Mouse (Mus musculus) gastrocnemius, adult 18-20 months (tissue): ENCODE data around the gene Asphd1. TPM values are rescaled to one million over a fixed set of nuclear protein-coding genes. Genes with fewer than 3 reads are reported as not detected.
A peak's percentile ranks its signal among the peaks of the same experiment; 100 is the strongest.

ENCODE experiments used
- DNase-seq: peaks from one replicate; pipeline ENCODE4 v3.0.0; 2021; ENCODE audit warnings: low spot score
- long read RNA-seq, 2 experiments: library from polyadenylated mRNA; stranded (forward); transcript quantifications; one replicate each; pipeline ENCODE4 v2.0.0; 2021
- total RNA-seq, 2 experiments: library from RNA; stranded (reverse); gene quantifications; 2 replicates each; pipeline ENCODE4 v1.2.3; 2021

Asphd1 gene
- total RNA-seq = not detected
- long read RNA-seq, experiment 1 = 0 reads
- long read RNA-seq, experiment 2 = 0 reads

DNA sequence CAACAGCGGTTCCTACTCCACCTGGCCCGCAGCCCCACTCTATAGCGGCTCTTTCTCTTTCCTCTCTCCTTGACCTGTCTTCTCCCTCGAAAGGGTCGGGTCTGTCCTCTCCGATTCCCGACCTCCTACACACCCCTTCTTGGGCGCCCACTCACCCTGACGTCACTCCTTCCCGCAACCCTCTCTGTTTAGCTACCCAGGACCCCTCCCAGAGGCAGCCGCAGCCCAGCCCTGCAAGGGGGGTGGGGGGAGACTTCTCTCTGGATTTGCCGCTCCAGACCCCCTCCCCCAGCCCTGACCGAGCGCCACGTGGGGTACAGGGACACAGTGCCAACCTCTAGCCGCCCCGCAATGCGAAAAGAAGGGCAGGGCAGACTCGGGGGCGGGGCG lies at the start of gene Asphd1:
Gene Asphd1 (minus strand): TSS at position 180 of the 390 bp plus-strand sequence.
- no peak for DNase-seq

DNA sequence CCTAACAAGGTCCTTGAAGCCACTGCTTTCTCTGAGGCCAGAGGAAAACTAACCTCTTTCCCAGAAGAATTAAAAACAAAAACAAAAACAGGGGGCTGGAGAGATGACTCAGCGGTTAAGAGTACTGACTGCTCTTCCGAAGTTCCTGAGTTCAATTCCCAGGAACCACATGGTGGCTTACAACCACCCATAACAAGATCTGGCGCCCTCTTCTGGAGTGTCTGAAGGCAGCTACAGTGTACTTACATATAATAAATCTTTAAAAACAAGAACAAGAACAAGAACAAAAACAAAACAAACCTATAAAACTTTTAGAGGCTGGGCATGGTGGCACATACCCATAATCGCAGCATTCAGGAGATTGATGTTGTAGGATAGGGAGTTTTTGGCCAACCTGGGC lies 47.1 kb upstream of the Asphd1 start:
- no peak for DNase-seq

- no peak for DNase-seq
Measured at GRCm38 (mm10) chr7:126988816-126989215, 39.4 kb upstream of the Asphd1 start.

DNA sequence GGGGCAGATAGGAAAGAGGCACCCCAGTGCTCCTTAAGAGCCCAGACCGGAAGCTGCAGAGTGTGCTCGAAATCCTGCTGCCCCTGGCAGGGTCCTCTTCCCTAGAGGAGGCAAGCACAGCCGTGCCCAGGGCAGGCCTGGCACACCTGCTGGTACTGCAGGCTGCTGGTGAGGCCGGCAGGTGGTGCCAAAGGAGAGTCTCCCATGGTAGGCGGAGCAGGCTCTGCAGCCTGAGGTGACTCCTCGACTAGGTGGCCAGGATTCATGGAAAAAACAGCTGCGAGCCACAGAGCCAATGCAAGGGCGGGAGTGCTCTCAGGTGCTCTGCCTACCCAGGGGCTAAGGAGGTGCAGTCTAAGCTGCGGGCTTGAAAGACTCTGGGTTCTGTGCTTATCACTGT lies 36.9 kb upstream of the Asphd1 start:
- peak; percentile 70 for DNase-seq

DNA sequence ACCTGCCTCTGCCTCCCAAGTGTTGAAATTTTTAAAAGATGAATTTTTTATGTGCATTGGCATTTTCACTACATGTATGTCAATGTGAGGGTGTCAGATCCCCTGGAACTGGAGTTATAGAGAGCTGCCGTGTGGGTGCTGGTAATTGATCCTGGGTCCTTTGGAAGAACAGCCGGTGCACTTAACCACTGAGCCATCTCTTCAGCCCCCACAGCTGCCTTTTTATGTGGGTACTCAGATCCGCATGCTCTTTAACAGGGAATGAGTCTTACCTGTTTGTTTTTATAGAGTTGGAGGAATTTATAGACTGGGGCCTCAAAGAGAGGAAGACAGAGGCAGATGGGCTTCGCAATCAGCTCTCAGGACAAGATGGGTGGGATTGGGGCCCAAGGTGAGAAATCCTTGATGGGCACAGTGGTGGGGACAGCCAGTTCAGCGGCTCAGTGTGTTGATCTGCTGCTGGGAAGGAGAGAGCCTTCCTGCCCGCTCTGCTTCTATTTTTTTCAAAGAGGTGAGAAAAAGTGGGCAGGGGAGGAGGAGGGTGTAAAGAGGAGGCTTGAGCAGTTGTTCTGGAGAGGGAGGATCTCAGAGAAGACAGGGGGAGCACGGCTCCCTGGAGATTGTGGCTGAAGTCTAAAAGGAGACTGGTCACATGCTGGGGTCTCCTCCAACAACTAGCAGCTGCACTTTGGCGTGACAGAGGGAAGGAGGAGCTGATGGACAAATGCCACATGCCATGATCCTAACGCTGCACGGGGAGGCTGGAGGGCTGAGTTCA lies 35.5 kb upstream of the Asphd1 start:
- DNase-seq = peak; percentile 71

DNA sequence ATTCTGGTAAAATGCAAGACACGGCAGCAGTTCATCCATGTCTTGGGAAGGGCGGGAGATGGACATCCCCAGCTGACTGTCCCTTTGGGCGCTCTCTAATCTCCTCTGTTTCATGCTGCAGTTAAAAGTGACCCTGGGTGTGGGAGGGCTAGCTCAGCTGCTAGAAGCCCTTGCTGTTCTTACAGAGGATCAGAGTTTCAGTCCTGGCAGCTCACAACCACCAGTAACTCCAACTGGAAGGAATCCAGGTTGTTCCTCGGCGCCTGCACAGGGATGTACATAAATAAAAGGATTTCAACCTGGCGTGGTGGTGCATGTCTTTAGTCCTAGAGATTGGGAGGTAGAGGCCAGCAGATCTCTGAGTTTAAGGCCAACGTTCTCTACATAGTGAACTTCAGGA lies 33.7 kb upstream of the Asphd1 start:
- peak; percentile 39 for DNase-seq

- DNase-seq = no peak
Measured at GRCm38 (mm10) chr7:126982054-126982453, 32.7 kb upstream of the Asphd1 start.

DNA sequence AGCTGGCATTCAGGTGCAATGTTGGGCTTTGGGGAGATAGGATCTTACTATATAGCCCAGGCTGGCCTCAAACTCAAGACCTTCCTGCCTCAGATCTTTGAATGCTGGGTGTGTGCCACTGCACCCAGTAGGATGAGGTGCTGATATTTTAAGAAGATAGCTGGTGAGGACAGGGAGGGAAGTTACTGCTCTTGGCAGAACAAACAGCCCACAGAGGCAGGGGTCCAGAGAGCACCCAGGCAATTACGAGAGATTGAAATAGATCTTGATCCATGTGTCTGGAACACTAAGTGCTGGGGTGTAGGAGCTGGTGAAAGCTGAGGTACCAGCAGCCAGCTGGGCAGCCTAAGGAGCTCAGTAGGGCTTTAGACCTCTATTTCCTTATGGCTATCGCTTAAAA lies 32.2 kb upstream of the Asphd1 start:
- DNase-seq = peak; percentile 69

DNA sequence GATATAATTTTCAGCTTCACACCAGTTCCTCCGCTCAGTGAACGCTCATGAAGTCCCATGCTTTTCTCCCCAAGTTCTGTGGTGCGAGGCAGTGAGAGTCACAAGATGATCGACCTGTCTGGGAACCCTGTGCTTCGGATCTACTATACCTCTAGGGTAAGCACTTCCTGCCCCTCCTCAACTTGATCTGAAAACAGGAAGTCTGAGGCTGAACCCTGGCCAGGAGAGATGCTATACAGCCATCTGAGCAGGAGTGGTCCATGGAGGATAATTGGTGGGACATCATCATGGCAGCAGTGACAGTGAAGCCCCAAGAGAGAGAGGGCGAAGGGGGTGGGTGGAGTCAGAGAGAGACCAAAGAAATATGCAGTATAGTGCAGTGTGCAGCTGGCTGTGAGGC lies 29.5 kb upstream of the Asphd1 start:
- DNase-seq = no peak

- DNase-seq = no peak
Measured at GRCm38 (mm10) chr7:126976878-126977459, 27.6 kb upstream of the Asphd1 start.

DNA sequence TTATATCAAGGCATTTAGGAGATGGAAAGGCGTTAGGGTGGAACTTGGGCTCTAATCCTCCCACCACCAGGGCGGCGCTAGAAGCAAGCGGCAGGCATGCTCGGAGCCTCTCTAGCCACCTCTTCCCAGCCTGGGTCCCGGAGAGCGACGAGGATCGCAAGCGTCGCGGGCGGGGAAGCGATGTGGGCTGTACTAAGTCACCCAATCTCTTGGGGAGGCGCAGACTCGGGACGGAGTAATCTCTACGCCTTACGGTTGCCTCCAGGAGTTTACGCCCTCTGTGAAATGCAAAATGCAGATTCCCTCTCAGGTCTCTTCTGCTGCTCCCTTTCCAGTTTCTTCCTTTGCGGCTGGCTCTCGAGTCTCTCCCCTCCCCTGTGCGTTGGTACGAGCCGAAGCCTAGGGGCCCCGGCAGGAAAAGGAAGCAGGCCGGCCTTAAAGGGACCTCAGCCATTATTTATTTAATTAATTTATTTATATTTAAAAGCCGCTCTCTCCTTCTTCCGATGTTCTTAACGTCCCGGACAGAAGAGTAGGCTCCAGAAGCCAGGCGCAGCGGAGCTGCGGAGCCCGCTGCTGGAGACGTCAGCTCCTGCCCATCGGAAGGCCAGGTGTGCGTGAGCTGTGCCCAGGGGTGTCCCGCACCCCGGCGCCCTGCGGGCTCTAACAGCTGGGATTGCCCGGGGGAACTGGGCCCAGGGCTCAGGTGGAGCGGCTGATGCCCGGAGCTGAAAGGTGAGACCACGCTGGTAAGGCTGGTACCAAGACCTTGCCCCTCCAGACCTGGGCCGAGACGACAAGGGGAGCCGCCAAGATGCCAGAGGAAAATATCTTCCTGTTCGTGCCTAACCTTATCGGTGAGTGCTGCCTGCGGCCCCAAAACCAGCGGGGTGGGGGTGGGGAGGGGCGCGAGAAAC lies 26.8 kb upstream of the Asphd1 start, which contains the start of gene Cdiptos:
Gene Cdiptos (minus strand): TSS at position 149 of the 917 bp plus-strand sequence.
- DNase-seq = peak; percentile 96

- no peak for DNase-seq
Measured at GRCm38 (mm10) chr7:126975893-126975949, 26.3 kb upstream of the Asphd1 start, which contains the start of gene Cdipt. TSS of gene Cdipt (plus strand) at chr7:126975914.

DNA sequence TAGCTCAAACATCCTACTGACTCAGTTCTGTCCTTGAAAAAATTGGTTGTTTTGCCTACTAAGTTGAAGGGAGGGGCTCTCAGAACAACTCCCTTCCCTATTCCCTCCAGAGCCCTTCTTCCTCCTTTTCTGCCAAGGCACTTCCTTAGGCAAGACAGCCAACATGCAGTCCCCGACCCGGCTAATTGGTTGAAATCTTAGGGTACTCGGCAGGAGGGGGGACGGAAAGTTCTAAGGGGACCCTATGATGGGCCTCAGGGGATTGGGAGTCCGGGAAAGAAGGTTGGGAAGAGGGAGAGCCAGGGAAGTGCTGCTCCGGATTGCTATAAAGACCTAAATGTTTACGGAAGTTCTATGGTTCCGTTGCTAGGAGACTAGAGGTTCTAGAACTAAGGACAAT lies 26.1 kb upstream of the Asphd1 start:
- DNase-seq = peak; percentile 50

DNA sequence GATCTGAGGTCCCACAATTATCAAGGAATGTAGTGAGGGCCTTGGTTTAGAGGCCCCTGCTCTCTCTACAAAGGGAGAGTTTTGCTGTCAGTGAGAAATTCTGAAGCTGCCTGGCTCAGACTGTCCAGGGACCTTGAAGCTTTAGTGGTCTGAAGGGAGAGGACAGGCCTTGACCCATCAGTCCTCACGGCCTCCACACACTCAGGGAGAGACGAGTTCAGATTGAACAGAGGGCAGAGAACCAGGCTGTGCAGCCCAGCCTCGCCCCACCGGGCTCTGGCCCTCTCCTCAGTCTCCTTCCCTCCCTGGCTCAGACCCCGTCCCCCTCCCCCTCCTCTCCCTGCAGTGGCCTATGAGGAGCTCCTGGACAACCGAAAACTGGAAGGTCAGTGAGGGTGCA lies 18.0 kb upstream of the Asphd1 start:
- DNase-seq = no peak

GRCm38 (mm10) chr7:126965568-126965967 lies 16.2 kb upstream of the Asphd1 start:
- no peak for DNase-seq

DNA sequence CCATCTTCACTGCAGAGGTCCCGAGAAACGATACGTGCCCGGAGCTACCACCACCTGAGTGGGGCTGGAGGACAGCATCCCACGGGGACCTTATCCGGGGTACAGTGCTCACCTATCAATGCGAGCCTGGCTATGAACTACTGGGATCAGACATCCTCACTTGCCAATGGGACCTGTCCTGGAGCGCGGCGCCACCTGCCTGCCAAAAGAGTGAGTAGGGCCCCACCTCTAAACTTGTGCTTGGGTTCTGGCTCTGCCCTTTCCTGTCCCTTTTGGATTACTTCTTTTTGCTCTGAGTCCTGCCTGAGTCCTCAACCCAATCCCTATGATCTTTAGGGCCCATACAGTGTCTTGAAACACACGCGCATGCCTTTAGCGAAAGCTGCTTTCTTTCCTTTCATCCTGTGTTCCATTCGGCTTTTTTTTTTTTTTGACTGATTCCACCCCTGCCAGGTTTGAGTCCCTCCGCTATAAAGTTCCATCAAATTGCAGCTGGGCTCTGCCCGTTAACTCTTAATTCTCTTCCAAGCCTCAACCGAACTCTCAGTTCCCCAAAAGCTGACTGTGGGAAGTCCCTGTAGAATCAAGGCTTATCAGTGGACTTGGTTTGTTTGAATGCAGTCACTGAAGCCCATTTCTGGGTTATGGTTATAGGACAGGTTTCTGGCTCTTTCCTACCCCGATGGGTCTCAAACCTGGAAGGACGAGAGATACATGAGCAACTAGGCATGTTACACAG lies 14.3 kb upstream of the Asphd1 start:
- DNase-seq = no peak

- DNase-seq = no peak
Measured at GRCm38 (mm10) chr7:126961965-126962364, 12.6 kb upstream of the Asphd1 start.

- DNase-seq = no peak
Measured at GRCm38 (mm10) chr7:126961095-126961494, 11.7 kb upstream of the Asphd1 start.

DNA sequence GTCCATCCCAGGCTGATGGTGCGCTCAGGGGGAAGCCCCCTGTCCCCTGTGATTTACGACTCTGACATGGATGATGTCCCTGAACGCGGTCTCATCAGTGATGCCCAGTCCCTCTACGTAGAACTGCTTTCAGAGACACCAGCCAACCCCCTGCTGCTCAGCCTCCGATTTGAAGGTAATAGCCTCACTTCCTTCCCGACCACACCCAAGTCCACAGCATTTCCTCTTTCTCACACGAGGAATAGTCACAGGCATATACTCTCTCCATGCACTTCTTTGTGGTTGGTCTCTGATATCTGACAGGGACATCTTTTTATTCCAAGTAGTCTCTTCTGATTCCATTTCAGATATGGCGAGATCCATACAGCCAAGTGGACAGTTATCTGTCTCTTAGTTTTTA lies 10.4 kb upstream of the Asphd1 start:
- no peak for DNase-seq

- DNase-seq = no peak
Measured at GRCm38 (mm10) chr7:126955125-126955524, 5.7 kb upstream of the Asphd1 start.

DNA sequence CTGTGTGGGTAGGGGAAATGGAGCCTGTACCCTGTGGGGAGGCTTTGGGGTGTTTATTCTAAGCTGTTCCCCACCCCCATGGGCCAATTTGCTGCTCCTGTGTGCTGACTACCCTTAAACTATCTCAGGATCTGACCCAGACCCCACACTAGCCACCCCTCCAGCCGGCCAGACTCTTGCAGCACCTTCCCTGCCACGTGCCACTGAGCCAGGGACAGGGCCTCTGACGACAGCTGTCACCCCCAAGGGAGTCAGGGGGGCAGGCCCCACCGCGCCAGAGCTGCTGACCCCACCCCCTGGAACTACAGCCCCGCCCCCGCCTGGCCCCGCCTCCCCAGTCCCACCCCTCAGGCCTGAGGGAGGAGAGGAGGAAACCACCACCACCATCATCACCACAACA lies 3.3 kb upstream of the Asphd1 start:
- DNase-seq = no peak

- no peak for DNase-seq
Measured at GRCm38 (mm10) chr7:126951741-126952140, 2.4 kb upstream of the Asphd1 start.
